Mouse (Mus musculus) adrenal gland, postnatal 4 days (tissue): ENCODE measurements around the gene Gstt4. TPM values are rescaled to one million over a fixed set of nuclear protein-coding genes. Genes with fewer than 3 reads are reported as not detected.
A peak's percentile ranks its signal among the peaks of the same experiment; 100 is the strongest.

ENCODE experiments used
- DNase-seq, 2 experiments: peaks; one replicate each; pipeline ENCODE4 v3.0.0; 2021 to 2022; ENCODE audit warnings: low spot score in 2 of 2, mixed read lengths in 2 of 2
- total RNA-seq, 2 experiments: library from RNA; stranded (reverse); gene quantifications; 2 replicates each; pipeline ENCODE4 v1.2.3; 2021

The Gstt4 gene
- total RNA-seq, 2 experiments from 2014 or later = not detected

GRCm38 (mm10) chr10:75835761-75836531 lies 13.6 kb upstream of the Gstt4 start:
- no peak for DNase-seq

- peak in 1 of 2 experiments; percentile 26 for DNase-seq
Measured at GRCm38 (mm10) chr10:75835307-75835706, 13.0 kb upstream of the Gstt4 start.

DNA sequence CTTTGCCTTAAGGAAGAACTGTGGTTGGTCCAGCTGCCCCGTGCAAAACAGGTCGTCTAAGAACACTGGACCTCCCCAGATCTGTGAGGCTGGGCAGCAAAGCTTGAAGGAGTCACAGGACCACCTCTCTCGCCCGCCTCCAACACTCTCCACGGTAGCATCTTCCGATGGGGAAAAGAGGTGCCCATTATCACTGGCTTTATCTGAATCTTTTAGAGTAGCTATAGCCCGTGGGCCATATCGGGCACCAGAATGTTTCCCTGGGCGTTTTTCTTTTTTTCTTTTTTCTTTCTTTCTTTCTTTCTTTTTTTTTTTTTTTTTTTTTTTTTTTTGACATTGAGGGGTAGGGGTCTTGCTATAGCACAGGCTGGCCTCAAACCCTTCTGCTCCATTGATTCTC lies 12.4 kb upstream of the Gstt4 start:
- DNase-seq = no peak

- peak; percentile 53 to 62 for DNase-seq
Measured at GRCm38 (mm10) chr10:75834250-75834649, 11.9 kb upstream of the Gstt4 start.

- no peak for DNase-seq
Measured at GRCm38 (mm10) chr10:75833456-75834080, 11.2 kb upstream of the Gstt4 start.

- DNase-seq = peak in 1 of 2 experiments; percentile 29
Measured at GRCm38 (mm10) chr10:75832272-75832895, 10.0 kb upstream of the Gstt4 start.

DNA sequence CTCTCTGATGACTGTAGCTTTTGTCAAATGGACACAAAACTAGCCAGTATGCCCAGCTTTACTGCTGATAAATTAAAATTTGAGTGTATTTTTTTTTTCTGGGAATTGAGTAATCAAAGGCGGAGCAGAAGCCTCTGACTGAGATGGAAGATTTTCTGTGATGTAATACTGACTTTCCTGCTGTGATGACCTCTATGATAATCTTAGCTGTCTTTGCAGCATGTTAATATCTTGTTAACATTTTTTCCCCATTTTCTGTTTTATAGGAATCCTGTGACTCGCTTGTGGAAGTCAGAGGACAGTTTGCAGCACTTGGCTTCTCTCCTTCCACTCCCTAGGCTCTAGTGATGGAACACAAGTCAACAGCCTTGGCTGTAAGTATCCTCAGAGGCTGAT lies 7.9 kb upstream of the Gstt4 start:
- no peak for DNase-seq

- DNase-seq = no peak
Measured at GRCm38 (mm10) chr10:75829529-75830274, 7.4 kb upstream of the Gstt4 start.

- no peak for DNase-seq
Measured at GRCm38 (mm10) chr10:75828500-75828931, 6.2 kb upstream of the Gstt4 start.

DNA sequence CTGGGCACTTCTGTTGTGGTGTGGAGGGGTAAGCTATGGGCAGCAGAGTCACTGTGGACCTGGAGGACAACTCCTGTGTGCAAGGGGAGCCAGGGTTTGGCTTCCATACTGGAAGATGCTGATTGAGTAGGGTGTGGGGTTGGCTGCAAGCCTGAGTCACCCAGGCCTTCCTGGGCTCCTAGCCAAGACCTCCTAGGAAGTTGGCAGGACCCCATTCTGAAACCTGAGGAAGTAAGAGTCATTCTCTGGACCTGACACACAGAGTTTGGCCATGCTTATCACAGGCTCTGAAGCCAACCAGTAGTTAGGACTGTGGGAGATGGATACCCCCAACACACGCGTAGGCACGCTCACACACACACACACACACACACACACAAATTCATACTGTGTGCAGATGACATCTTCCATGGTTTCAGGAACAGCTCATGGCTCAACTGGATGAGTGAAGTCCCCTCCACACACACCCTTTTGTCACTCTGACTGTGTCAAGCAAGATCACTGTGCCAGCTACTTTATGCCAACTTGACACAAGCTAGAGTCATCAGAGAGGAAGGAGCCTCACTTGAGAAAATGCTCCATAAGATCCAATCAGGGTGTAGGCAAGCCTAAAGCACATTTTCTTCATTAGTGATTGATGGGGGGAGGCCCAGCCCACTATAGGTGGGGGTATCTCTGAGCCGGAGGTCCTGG lies 5.5 kb upstream of the Gstt4 start:
- DNase-seq = peak in 1 of 2 experiments; percentile 27

- DNase-seq = no peak
Measured at GRCm38 (mm10) chr10:75824530-75824929, 2.2 kb upstream of the Gstt4 start.

DNA sequence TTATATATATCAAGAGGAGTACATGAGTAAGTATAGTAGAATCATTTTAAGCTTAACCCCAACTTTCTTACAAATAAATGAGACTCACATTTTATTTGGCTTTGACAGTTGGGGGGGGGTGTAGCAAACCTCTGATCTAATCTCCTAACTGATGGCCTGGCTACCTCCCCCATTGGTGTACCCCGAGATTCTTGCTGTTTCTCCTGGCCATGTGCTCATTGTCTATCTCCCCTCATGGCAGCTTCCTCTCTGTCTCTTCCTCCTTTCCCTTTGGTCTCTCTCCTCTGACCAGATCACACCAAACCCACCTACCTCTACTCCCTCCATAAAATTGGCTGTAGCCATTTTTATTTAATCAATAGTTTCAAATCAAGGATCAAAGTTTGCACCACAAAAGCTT lies 1.4 kb upstream of the Gstt4 start:
- no peak for DNase-seq

DNA sequence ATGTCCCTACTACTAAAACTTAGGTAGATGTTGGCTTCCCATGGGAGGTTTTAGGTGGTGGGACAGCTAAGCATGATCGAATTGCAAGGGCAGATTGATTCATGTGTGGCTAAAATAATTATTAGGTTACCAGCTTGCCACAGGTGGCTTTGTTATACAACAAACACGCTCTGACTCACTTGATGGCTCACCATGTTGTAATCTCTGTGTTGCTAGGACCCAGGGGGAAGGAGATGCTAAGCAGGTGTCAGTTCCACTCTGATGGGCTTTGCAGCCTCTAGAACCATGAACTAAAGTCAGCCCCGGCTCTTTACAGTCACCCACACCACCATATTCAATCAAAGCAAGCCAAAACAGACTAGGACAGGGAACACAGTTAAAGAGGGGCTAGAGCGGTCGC lies 2.5 kb downstream of the Gstt4 start:
- DNase-seq = no peak

DNA sequence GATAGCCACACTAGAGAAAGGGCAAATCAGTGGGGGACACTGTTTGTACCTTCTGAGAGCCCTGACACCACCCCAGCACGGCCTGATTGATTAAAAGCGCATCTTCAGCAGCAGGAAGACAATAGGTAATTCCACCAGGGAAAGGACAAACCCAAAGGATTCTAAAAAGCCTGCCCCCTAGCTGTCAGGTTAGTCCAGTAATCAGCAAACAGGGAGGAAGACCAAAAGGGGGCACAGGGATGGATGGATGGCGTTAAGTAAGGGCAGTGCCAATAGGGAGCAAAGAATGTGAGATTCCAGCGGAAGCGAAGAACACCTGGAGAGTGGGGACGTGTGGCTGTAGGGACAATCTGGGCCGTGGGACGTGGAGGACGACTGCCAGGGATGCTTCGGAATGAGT lies 3.7 kb downstream of the Gstt4 start:
- no peak for DNase-seq

GRCm38 (mm10) chr10:75804217-75804616 lies 18.1 kb downstream of the Gstt4 start:
- DNase-seq = no peak

DNA sequence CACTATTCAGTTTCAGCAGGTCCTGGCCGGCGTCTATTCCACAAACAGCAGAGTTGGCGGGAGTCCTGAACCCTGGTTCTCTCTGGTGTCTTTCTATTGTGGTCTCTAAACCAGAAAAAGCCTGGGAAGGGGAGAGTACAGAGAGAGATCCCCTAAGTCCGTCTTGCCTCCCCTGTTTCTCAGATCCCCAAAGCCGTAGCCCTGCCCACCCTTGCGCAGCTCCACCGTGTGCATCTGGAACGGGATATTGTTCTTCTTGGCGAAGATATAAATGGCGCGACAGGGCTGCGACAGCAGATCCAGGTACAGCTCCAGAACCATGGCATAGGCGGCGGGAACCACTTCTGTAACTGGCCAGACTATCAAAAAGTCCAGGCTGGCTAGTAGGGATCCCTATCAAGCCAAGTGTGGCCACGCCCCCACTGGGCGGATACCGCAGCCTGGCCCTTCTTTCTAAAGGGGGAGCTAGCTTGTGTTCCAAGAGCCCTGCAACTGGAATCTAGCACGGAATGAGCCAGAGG lies 24.1 kb downstream of the Gstt4 start, which contains the start of gene Gstt1:
Gene Gstt1, minus strand, starts transcription at position 409 of the 521 bp plus-strand sequence.
- peak in 1 of 2 experiments; percentile 15 for DNase-seq

DNA sequence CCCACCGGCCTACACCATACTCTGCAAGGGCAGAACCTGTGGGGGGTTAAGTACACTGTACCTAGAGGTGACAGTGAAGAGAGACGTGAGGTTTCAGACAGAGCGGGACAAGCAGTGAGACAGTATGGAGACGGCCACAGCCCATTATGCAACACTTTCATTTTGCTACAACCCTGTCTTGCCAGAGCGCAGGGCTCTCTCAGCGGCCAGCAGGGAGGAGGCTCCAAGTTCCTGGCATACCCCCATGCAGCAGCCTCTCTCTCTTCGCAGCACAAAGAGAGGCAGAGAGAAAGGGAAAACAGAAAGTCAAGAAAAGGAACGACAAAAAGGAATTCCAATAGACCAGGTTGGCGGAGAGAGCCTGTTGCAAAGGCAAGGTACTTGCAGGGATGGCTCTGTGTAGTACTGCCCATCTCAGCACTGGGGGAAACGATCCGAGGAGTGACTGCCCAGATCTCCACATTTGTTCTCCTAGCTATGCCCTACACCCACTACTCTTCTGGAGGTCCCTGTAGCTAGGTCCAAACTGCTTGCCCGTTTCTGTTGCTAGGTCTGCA lies 24.6 kb downstream of the Gstt4 start:
- peak in 1 of 2 experiments; percentile 13 for DNase-seq

DNA sequence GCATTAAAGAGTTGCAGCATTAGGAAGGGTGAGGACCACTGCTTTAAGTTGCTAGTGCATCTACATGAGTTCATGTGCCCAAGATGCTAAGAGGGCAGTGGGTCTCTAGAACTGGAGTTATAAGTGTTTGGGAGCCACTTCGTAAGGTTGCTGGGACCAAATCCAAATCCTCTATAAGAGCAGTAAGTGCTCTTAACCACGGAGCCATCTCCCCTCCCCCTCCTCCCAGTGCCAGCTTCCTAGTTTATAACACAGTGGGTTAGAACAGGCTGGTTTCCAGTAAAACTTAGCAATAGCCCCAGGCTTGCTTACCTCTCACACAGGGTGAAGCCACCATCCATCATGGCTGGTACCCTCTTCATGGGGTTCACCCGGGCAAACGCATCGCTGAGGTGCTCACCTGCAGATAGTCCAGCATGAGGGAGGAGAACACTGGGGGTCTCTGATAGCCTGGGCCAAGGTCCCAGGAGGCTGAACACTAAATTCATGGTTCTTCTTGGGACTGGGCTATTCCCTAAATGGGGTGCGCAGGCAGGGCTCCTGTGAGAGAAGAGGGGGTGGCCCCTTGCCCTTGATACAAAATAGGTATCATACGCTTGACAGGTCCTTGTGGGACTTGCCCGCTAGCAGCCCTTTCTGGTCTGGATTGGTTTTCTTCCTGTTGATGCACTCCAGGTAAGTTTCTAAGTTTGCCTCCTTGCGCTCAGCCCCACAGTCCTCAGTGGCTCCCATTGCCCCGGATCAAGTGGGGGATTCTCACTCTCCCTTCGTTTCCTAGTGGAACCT lies 25.4 kb downstream of the Gstt4 start:
- DNase-seq = no peak

DNA sequence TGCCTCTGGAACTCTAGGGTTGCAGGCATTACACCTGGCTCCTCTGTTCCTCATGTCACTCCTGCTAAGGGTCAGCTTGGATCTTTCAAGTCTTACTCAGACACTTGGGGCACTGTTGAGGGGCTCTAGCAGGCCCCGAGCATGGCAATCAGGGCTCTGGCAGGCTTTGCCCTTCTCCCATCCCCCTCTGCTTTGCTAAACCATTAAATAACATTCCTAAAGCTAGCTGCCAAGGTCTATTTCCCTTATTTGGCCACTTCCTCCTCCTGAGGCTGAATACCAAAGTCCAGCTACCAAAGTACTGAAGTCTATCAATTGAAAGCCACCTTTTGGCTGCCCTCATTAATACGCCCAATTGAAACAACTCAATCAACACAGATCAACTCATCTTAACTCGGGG lies 27.5 kb downstream of the Gstt4 start:
- DNase-seq = no peak
